Mouse (Mus musculus): ENCODE data around the gene Armh3.

Armh3 gene

DNA sequence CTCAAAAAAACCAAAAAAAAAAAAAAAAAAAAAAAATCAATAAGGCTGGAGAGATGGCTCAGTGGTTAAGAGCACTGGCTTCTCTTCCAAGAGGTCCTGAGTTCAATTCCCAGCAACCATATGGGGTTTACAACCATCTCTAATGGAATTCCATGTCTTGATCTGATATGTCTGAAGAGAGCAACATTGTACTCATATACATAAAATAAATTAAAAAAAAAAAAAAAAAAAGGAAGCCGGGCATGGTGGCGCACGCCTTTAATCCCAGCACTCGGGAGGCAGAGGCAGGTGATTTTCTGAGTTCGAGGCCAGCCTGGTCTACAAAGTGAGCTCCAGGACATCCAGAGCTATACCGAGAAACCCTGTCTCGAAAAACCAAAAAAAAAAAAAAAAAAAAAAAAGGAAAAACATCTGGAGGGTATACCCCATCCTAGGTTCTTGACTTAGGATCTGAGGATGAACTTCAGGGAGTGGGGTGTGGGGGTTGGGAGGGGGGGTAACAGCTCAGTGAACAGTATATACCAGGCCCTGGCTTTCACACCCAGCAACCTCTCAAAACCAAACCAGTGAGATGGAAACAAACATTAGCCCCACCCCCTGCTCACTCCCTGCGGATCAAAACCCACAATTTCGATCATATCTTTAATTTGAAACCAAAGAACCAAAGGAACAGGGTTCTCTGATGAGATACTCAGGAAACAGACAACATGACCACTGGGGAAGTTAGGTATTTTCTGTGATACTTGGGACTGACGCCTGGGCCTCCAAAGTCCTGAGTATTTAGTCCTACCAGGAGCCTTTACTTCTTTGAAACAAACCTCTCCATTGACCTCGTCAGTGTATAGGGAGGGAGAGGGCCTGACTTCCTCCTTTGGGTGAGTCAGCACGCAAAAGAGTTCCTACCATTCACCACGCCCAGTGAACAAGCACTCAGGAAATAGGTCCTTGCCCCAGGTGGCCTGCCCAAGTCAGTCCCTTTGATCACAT is 208.1 kb downstream of the Armh3 start:
- no peak for DNase-seq (ENCODE audit: low spot score in 2 of 2)

DNA sequence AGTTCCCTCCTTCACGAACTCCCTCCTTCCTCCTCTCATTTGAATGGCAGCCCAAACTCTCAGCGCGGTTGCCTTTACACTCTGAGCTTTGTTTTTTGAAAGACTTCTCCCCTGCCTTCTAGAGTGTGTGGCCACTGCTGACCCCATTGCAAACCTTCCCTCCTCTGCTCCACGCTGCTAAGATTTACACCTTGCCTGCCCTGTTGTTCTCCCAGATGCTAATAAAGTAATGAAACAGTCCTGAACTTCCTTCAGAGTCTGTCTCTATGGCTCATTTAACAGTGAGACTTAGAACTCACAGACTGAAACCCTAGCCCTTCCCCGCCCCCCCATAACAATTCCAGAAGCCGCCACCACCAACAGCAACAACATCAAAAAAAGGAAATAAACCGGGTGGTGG is 208.9 kb downstream of the Armh3 start:
- DNase-seq (ENCODE audit: low spot score in 2 of 2), result no peak

DNA sequence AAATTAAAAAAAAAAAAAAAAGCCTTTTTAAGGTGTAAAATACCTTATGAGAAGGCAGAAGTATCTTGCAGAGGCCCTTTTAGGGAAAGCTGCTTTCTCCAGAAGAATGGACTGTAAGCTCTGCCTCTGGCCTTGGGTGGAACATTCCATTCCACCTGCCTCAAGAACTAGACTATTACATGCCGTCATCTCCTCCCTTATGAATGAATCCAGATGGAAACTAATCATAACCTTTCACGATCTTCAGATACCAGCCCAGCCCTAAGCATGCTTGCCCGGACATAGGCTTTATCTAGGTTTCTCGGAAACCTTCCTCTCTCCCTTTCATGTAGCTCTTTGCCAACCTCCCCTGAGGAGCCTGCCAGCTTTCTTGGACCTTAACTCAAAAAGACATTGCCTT is 210.0 kb downstream of the Armh3 start:
- no peak for DNase-seq (ENCODE audit: low spot score in 2 of 2)

GRCm38 (mm10) chr19:45787450-45787849 is 210.8 kb downstream of the Armh3 start:
- DNase-seq (ENCODE audit: low spot score in 2 of 2), result no peak

DNA sequence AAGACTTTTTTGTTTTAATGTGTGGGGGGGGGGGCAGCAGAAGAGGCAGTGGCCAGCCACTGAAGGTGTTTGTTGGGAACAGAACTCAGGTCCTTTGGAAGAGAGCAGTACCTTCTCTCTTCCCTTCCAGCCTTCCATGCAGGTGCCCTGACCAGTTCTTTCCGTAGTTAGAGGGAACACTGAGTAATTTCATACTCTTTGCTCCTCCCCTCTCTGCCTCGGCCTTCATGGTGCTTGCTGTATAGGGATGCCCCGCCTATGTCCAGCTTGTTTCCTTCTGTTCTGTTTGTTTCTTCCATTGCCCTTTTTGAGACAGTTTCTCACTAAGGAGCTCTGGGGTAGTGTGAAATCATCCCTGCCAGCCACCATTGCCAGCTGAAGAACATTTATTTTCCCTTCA is 212.8 kb downstream of the Armh3 start:
- no peak for DNase-seq (ENCODE audit: low spot score in 2 of 2)

DNA sequence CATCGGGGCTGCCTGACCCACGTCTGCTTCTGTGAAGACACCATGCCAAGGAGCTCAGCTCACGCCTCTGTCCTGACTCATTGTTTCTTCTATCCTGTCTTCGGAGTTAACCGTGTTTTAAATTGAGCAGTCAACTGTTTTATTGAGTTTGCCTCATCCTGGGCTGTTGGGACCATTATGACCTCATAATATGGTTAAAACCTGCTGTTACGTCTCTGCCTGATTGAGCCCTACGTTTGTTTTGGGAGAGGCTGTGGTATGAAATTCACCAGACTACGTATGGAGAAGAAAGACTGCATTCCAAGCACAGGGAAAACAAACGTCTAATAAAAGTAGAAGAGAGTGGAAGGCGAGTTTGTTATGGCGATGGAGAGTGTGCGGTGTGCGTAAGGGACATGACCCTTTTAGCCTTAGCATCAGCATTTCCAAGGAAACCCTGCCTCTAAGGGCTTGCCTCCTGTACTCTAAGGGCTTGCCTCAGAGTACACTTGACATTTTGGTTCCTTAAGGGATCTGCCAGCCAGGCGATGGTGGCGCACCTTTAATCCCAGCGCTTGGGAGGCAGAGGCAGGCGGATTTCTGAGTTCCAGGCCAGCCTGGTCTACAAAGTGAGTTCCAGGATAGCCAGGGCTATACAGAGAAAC is 214.2 kb downstream of the Armh3 start:
- no peak for DNase-seq (ENCODE audit: low spot score in 2 of 2)

DNA sequence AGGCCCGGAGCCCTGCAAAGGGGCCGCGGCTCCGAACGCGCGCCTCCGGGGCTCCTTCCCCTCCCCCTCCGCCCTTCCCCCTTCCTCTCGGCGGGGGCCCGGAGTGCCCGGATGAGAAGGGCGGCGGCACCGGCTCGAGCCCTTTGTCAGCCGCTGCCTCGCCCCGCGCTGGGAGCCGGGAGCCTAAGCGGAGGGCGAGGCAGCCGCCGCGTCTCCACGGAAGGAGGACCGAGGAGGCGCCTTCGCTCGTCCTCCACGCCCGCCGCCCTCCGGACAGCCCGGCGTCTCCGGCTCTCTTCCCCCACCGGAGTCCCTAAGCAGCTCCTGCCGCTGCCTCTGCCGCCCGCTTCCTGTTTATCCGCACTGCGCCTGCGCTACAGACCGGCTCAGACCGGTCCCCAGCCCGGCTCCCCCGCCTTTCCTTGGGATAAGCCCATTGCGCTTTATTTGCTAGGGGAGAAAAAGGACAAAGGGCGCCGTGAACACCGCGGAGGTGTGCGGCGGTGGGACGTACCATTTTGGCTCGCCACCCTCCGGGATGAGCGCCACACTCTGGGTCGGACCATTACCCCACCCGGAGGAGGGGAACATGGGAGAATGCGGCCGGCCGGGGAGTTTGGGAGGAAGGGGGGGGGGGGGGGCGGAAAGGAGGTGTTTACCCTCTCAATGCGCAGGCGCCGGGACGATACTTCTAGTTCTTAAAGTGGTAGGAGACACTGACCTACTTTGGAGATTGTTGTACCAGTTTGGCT is 214.9 kb downstream of the Armh3 start, which contains the start of gene Mgea5:
TSS of gene Mgea5 (minus strand) at position 657 of the 752 bp plus-strand sequence.
- peak; percentile 97 to 98 for DNase-seq (ENCODE audit: low spot score in 2 of 2)

DNA sequence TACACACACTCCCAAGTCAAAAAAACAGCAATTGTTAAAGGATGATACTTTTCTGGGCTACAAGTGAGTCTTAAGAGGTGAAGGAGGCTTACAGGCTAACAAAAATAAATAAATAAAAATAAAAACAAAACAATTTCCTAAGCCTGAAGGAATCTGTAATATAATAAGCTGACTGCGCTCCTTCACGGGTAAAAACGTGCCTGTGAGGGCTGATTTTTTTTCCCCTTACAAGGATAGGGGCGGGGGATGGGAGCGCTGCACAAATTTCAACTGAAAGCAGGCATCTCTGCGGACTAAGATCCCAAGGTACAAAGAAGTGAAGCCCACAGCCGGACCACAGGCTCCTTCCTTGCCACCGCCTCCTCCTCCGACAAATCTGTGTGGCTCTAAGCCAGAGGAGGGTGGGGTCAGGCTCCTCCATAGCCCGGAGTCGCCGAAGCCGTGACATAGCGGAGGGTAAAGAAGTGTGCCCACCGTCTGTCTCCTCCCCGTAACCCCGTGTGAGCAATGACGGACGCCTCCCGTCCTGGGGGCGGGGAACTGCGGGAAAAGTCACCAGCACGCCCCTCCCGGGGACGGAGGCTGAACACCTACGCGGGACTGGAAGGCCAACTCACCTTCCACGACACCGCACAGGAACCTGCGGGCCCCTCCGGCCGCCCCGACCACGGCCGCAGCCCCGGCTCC is 215.8 kb downstream of the Armh3 start:
- DNase-seq (ENCODE audit: low spot score in 2 of 2), result peak; percentile 49 to 56

GRCm38 (mm10) chr19:45781676-45782075 is 216.6 kb downstream of the Armh3 start:
- no peak for DNase-seq (ENCODE audit: low spot score in 2 of 2)

DNA sequence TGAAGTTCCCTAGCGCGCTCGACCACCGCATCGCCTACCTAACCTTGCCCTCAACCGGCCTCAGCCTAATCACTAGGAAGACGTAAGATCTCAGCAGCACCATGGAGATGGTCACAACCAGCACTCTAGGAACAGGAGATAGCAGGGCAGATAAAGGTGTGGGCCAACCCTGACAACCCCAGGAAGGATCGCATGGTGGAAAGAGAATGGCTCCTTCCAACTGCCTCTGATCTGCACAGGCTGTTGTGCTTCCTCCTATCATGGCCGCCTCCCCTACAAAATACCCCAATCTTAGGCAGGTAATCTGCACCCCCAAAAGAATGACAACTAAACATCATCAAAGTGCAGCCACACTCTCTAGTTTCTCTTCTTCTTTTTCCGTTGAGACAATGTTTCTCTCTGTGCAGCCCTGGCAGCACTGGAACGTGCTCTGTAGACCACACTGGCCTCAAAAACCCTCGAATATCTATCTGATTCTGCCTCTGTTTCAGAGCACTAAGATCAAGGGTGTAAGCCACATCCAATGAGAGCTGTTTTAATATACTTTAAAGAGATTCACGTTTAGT is 217.9 kb downstream of the Armh3 start:
- no peak for DNase-seq (ENCODE audit: low spot score in 2 of 2)

DNA sequence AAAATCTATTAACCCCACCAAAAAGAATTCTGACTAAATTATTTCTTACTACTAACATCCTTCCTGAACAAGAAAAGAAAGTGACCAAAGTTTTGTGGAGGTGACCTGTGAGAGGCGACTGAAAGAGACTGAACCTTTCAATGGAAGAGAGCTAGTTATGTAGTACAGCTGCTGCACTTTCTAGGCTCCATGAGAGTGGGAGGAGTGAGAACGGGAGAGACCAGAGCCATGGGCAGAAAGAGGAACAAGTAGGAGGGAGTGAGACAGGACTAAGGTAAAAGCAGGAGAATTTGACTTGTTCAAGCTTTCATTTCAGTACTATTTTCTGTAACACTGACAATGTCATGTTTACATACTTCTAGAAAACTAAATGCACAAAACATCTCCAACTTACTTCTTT is 222.8 kb downstream of the Armh3 start:
- DNase-seq (ENCODE audit: low spot score in 2 of 2), result no peak

GRCm38 (mm10) chr19:45771501-45771900 is 226.8 kb downstream of the Armh3 start:
- no peak for DNase-seq (ENCODE audit: low spot score in 2 of 2)

All from frontal cortex, postnatal 14 days (tissue).